Mouse (Mus musculus): ENCODE measurements around the gene Lamp1.

The Lamp1 gene

GRCm38 (mm10) chr8:13200301-13201012 lies 41.5 kb downstream of the Lamp1 start, which contains the start of gene Grtp1:
Gene Grtp1 (minus strand): TSS chr8:13200620.
- in situ Hi-C loops (cut with MboI, MseI) = loop anchor here in 1 of 2 experiments (10.0 kb wide), 1 partner anchor 1736 kb away; no protein-coding TSS in a partner anchor

GRCm38 (mm10) chr8:13201013-13201334 lies 42.0 kb downstream of the Lamp1 start:
- in situ Hi-C loops (cut with MboI, MseI) = loop anchor here in 1 of 2 experiments (10.0 kb wide), 1 partner anchor 1736 kb away; no protein-coding TSS in a partner anchor

GRCm38 (mm10) chr8:13202041-13202440 lies 43.1 kb downstream of the Lamp1 start:
- in situ Hi-C loops (cut with MboI, MseI) = loop anchor here in 1 of 2 experiments (10.0 kb wide), 1 partner anchor 1737 kb away; no protein-coding TSS in a partner anchor

GRCm38 (mm10) chr8:13202806-13203205 lies 43.8 kb downstream of the Lamp1 start:
- in situ Hi-C loops (cut with MboI, MseI) = loop anchor here in 1 of 2 experiments (10.0 kb wide), 1 partner anchor 1738 kb away; no protein-coding TSS in a partner anchor

GRCm38 (mm10) chr8:13203472-13203871 lies 44.5 kb downstream of the Lamp1 start:
- in situ Hi-C loops (cut with MboI, MseI) = loop anchor here in 1 of 2 experiments (10.0 kb wide), 1 partner anchor 1739 kb away; no protein-coding TSS in a partner anchor

- in situ Hi-C loops (cut with MboI, MseI) = loop anchor here in 1 of 2 experiments (10.0 kb wide), 1 partner anchor 1740 kb away; no protein-coding TSS in a partner anchor
Measured at GRCm38 (mm10) chr8:13204371-13205140, 45.6 kb downstream of the Lamp1 start.

GRCm38 (mm10) chr8:13205311-13205710 lies 46.4 kb downstream of the Lamp1 start:
- in situ Hi-C loops (cut with MboI, MseI) = loop anchor here in 1 of 2 experiments (10.0 kb wide), 1 partner anchor 1741 kb away; no protein-coding TSS in a partner anchor

GRCm38 (mm10) chr8:13206290-13206689 lies 47.3 kb downstream of the Lamp1 start:
- in situ Hi-C loops (cut with MboI, MseI) = loop anchor here in 1 of 2 experiments (10.0 kb wide), 1 partner anchor 1741 kb away; no protein-coding TSS in a partner anchor

GRCm38 (mm10) chr8:13208627-13209355 lies 49.8 kb downstream of the Lamp1 start:
- in situ Hi-C loops (cut with MboI, MseI) = loop anchor here in 1 of 2 experiments (10.0 kb wide), 1 partner anchor 1744 kb away; no protein-coding TSS in a partner anchor

GRCm38 (mm10) chr8:13209770-13210169 lies 50.8 kb downstream of the Lamp1 start:
- in situ Hi-C loops (cut with MboI, MseI) = loop anchor here (5.0 to 10.0 kb wide), 2 partner anchors 47 to 1745 kb away; no protein-coding TSS in a partner anchor

GRCm38 (mm10) chr8:13213479-13214268 lies 54.7 kb downstream of the Lamp1 start:
- in situ Hi-C loops (cut with MboI, MseI) = loop anchor here in 1 of 2 experiments (5.0 kb wide), 1 partner anchor 51 kb away; no protein-coding TSS in a partner anchor

GRCm38 (mm10) chr8:13216386-13216785 lies 57.4 kb downstream of the Lamp1 start:
- in situ Hi-C loops (cut with MboI, MseI) = loop anchor here in 1 of 2 experiments (5.0 kb wide), 1 partner anchor 64 kb away; no protein-coding TSS in a partner anchor

GRCm38 (mm10) chr8:13217093-13217492 lies 58.1 kb downstream of the Lamp1 start:
- in situ Hi-C loops (cut with MboI, MseI) = loop anchor here in 1 of 2 experiments (5.0 kb wide), 1 partner anchor 65 kb away; no protein-coding TSS in a partner anchor

GRCm38 (mm10) chr8:13217986-13218385 lies 59.0 kb downstream of the Lamp1 start:
- in situ Hi-C loops (cut with MboI, MseI) = loop anchor here in 1 of 2 experiments (5.0 kb wide), 1 partner anchor 66 kb away; no protein-coding TSS in a partner anchor

GRCm38 (mm10) chr8:13218441-13218840 lies 59.5 kb downstream of the Lamp1 start:
- in situ Hi-C loops (cut with MboI, MseI) = loop anchor here in 1 of 2 experiments (5.0 kb wide), 1 partner anchor 66 kb away; no protein-coding TSS in a partner anchor

- in situ Hi-C loops (cut with MboI, MseI) = no loop called here
Measured at GRCm38 (mm10) chr8:13224426-13224825, 65.5 kb downstream of the Lamp1 start.

Data from T-helper 17 cell (primary cell).